Mouse (Mus musculus) limb, embryonic 13.5 days (tissue): ENCODE results near the gene Coq3. TPM values are rescaled to one million over a fixed set of nuclear protein-coding genes. Genes with fewer than 3 reads are reported as not detected.

Experiments
- ATAC-seq: fragments of 200-750 bp; cut with Nextera tagmentation; 2 replicates; pipeline ENCODE4 v1.8.0; 2017; ENCODE audit warnings: low read depth, moderate number of reproducible peaks, moderate TSS enrichment; ENCODE audit not compliant: low FRiP score
- H3K27ac ChIP-seq: fragments of 300-500 bp; sonication (generic); 2 replicates; pipeline ENCODE4 v1.5.1; 2015; ENCODE audit warnings: inconsistent platforms, mild to moderate bottlenecking, moderate library complexity
- H3K27me3 ChIP-seq: fragments of 300-500 bp; sonication (generic); 2 replicates; pipeline ENCODE4 v1.6.1; 2015; ENCODE audit warnings: mild to moderate bottlenecking, inconsistent platforms
- H3K36me3 ChIP-seq: fragments of 300-500 bp; sonication (generic); 2 replicates; pipeline ENCODE4 v1.6.1; 2015; ENCODE audit warnings: inconsistent platforms, mild to moderate bottlenecking, moderate library complexity
- H3K4me1 ChIP-seq: fragments of 300-500 bp; sonication (generic); 2 replicates; pipeline ENCODE4 v1.6.1; 2015; ENCODE audit warnings: inconsistent platforms
- H3K4me2 ChIP-seq: fragments of 300-500 bp; sonication (generic); replicated peaks from 2 replicates; pipeline ENCODE4 v1.6.1; 2015; ENCODE audit warnings: inconsistent platforms, mild to moderate bottlenecking, moderate library complexity
- H3K4me3 ChIP-seq: fragments of 300-500 bp; sonication (generic); 2 replicates; pipeline ENCODE4 v1.5.1; 2015; ENCODE audit warnings: moderate library complexity, mild to moderate bottlenecking, inconsistent platforms
- H3K9ac ChIP-seq: fragments of 300-500 bp; sonication (generic); 2 replicates; pipeline ENCODE4 v1.6.1; 2015; ENCODE audit warnings: mild to moderate bottlenecking, inconsistent platforms
- H3K9me3 ChIP-seq: fragments of 300-500 bp; sonication (generic); 2 replicates; pipeline ENCODE4 v1.6.1; 2016; ENCODE audit warnings: inconsistent platforms
- WGBS: fragments of 180-500 bp; shearing (Covaris S2); methylation state at CpG from one replicate; pipeline ENCODE4 v1.1.7; 2015; 5-methylcytosine and 5-hydroxymethylcytosine counted together
- polyA plus RNA-seq: library from polyadenylated mRNA; unstranded; fragments of >200 nt; fragmentation: Nextera tagmentation; extraction: Ambion mirVana; gene quantifications from 2 replicates; pipeline ENCODE4 v1.2.1, GENCODE M21; 2015

The Coq3 gene
- polyA plus RNA-seq, 1 experiment from 2014 or later: 12.7 TPM

DNA sequence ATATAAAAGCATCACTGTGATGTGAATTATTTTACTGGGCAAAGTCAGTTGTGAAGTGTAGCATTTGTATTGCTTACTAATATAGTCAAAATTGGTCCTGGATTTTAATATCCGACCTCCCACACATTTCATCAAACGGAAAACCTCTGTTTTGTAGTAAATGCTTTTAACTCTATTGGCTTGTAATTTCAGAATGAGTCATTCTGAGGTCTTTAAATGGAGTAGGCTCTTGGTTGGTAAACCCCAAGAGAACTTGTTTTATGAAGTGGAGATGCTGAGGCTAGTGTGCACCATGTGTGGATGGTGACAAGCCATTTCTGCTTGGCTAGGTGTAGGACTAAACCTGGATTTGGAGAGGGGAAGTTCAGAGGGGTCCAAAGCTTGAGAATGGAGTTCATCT lies 55.9 kb downstream of the Coq3 start:
- Histone ChIP-seq H3K36me3 (peaks cover 7% of the 10 kb centered on the region), H3K4me1 (peaks cover 17% of the 10 kb centered on the region), H3K27me3 (no peaks in the 10 kb centered on the region), H3K27ac (no peak overlapping the region), H3K4me3 (no peak overlapping the region), H3K4me2 (no peak overlapping the region), H3K9me3 (no peaks in the 10 kb centered on the region), H3K9ac (no peak overlapping the region)
- 80% methylated on average over 2 of the region's 2 CpGs for WGBS
- ATAC-seq: no peak

DNA sequence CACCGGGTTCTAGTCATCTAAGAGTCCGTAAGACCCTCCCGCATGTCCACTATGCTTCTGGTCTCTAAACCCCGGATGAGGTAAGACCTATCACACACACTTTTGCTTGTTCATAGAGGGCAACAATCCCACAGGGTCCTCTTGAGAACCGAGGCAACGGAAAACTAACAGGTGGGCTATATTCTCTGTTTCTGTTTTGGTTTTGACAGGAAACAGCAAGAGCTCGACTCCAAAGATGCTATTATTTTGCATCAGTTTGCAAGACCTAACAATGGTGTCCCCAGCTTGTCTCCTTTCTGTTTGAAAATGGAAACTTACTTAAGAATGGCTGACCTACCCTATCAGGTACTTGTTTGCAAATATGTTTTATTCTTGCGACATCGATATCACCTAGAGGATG lies 57.0 kb downstream of the Coq3 start:
- 92% methylated on average over 9 of the region's 9 CpGs for WGBS
- no peak for ATAC-seq

DNA sequence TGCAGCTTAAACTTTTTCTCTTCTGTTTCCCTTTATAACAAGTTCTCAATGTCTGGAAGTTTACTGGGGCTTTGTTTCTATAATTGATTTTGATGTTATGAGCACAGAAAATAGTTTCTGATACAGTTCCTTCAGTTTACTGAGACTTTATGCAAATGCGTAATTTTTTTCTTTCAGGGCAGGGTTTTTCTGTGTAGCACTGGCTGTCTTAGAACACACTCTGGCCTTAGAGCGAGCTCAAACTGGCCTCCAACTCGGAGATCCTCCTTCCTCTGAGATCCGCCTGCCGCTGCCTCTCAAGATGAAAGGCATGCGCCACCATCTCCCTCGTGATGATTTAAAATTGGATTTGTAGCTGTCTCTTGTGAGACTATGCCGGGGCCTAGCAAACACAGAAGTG lies 58.4 kb downstream of the Coq3 start:
- WGBS: 86% methylated on average over 8 of the region's 8 CpGs
- Histone ChIP-seq H3K4me3 (no peak overlapping the region), H3K27ac (no peak overlapping the region), H3K36me3 (peaks cover 8% of the 10 kb centered on the region), H3K9ac (no peak overlapping the region), H3K4me1 (peaks cover 9% of the 10 kb centered on the region), H3K9me3 (no peaks in the 10 kb centered on the region), H3K4me2 (no peak overlapping the region), H3K27me3 (no peaks in the 10 kb centered on the region)
- ATAC-seq: no peak

More for the DNA sequence above, 57.0 kb downstream of the Coq3 start:
- Histone ChIP-seq H3K27me3 (no peaks in the 10 kb centered on the region), H3K4me2 (no peak overlapping the region), H3K4me3 (no peak overlapping the region), H3K9ac (no peak overlapping the region), H3K4me1 (peaks cover 17% of the 10 kb centered on the region), H3K9me3 (no peaks in the 10 kb centered on the region), H3K36me3 (peaks cover 7% of the 10 kb centered on the region), H3K27ac (no peak overlapping the region)

DNA sequence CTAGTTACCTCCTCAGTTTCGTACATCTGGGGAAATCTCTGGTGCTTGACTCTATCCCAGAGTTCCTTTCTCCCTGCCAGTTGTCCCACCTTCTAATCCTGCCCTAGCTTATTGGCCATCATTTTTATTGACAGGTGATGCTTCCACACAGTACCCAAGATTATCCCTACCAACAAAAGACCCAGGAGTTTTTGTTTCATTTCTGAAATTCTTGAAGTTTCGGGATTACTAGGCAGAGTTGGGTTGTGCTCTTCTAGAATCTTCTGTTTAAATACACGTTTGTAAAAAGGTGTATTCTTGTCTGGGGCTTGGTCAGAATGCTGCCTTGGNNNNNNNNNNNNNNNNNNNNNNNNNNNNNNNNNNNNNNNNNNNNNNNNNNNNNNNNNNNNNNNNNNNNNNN lies 65.2 kb downstream of the Coq3 start:
- Histone ChIP-seq H3K36me3 (peaks cover 15% of the 10 kb centered on the region), H3K9ac (no peak overlapping the region), H3K9me3 (no peaks in the 10 kb centered on the region), H3K27me3 (no peaks in the 10 kb centered on the region), H3K27ac (no peak overlapping the region), H3K4me2 (no peak overlapping the region), H3K4me1 (no peaks in the 10 kb centered on the region), H3K4me3 (no peak overlapping the region)
- WGBS: 86% methylated on average over 3 of the region's 3 CpGs
- no peak for ATAC-seq

DNA sequence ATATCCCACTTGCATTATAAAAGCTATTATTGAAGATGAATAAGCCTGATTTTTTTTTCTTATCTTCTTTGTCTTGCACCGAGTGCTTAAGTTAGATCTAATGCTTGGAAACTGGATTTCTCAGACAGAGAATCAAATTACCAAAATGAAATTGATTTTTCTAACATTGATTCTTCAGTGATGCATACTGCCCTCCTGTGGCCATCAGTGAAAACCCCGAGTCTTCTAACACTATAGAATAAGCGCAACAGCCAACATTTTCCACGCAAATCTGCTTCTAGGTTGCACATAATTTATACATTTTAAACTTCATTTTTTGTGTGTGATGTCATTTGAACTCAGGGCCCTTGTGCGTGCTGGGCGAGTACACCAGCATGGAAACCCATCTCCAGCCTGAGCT lies 72.0 kb downstream of the Coq3 start:
- Histone ChIP-seq H3K4me2 (no peak overlapping the region), H3K27ac (no peak overlapping the region), H3K27me3 (no peaks in the 10 kb centered on the region), H3K9ac (no peak overlapping the region), H3K4me3 (no peak overlapping the region), H3K36me3 (peaks cover 39% of the 10 kb centered on the region), H3K4me1 (no peaks in the 10 kb centered on the region), H3K9me3 (no peaks in the 10 kb centered on the region)
- ATAC-seq: 0 out of 2 replicates have a peak, but pooled peaks have one; percentile 44
- WGBS: 50% methylated on average over 6 of the region's 6 CpGs

DNA sequence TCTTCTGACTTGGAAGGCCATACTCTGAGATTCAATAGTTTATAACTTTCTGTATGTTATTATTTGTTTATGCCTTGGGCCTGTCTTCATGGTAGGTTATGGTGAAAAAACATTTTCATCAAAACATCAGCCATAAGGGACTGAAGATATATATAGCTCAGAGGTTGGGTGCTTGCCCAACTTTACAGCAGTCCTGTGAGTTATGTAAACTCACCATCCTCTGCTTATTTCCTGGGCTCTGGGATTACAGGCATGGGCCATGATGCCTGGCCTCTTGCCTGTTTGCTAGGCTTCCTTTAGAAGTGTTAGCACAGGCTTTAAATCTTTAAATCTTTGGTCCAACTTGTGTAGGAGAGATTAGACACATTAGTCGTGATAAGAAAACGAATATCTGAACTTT lies 72.8 kb downstream of the Coq3 start:
- H3K36me3 ChIP-seq: peaks cover 40% of the 10 kb centered on the region
- ATAC-seq: no peak
- 75% methylated on average over 2 of the region's 2 CpGs for WGBS

DNA sequence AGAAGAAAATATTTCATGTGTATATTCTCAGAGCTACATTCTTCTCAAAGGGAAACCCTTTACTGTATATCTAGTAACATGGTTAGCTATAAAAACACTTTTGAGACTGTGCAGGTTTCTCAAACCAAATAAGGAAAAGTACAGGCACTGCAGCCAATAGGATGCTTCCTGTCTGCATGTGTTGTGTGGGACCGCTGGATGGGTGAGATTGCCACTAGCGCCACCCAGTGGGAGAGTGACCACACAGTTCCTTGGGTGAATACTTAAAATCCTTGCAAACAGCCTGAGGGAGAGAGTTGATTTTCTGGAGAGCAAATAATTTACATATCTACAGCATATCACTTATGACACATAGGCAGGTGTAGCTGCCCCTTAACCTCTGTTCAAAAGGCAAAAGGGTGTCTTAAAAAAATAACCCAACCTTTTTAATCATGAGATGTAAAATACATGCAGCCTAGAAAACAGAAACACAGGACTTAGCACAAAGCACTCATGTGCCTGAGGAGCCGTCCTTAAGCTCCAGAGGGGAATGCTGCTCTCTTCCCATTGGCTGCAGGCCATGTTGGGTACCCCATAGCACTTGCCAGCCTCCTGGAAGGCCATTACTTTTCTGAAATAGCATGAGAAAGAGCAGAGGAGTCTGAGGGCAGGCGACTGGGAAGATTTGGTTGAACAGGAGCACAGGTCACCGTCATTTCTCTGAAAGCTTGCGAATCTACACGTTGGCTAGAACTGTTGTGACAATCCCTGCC lies 78.3 kb downstream of the Coq3 start:
- WGBS: 58% methylated on average over 7 of the region's 7 CpGs
- Histone ChIP-seq H3K9me3 (no peaks in the 10 kb centered on the region), H3K9ac (no peak overlapping the region), H3K27ac (no peak overlapping the region), H3K27me3 (no peaks in the 10 kb centered on the region), H3K4me1 (no peaks in the 10 kb centered on the region), H3K36me3 (peaks cover 41% of the 10 kb centered on the region), H3K4me2 (no peak overlapping the region), H3K4me3 (no peak overlapping the region)
- ATAC-seq: peak; percentile 75; the same call in 1 of the 2 replicates

More for the DNA sequence above, 72.8 kb downstream of the Coq3 start:
- Histone ChIP-seq H3K4me3 (no peak overlapping the region), H3K4me2 (no peak overlapping the region), H3K9ac (no peak overlapping the region), H3K27me3 (no peaks in the 10 kb centered on the region), H3K4me1 (no peaks in the 10 kb centered on the region), H3K9me3 (no peaks in the 10 kb centered on the region), H3K27ac (no peak overlapping the region)

Other genes with a start within 250 kb of the Coq3 start
- gene Prdm13, start 193.7 kb upstream of the Coq3 start, polyA plus RNA-seq: not detected in 2 replicates
- 41.0 and 45.0 TPM in 2 replicates for gene Ccnc, start 152.0 kb upstream of the Coq3 start, polyA plus RNA-seq
- gene Usp45, start 112.5 kb upstream of the Coq3 start, polyA plus RNA-seq: 8.2 and 11.5 TPM in 2 replicates
- 6.4 and 7.8 TPM in 2 replicates for gene Tstd3, start 112.5 kb upstream of the Coq3 start, polyA plus RNA-seq
- gene Pnisr, start 32.1 kb upstream of the Coq3 start, polyA plus RNA-seq: 193 and 199 TPM in 2 replicates
- 7.3 and 7.4 TPM in 2 replicates for gene Faxc, start 51.7 kb downstream of the Coq3 start, polyA plus RNA-seq